ENCODE assay signal across 8 mouse cellular contexts in the genomic region with DNA sequence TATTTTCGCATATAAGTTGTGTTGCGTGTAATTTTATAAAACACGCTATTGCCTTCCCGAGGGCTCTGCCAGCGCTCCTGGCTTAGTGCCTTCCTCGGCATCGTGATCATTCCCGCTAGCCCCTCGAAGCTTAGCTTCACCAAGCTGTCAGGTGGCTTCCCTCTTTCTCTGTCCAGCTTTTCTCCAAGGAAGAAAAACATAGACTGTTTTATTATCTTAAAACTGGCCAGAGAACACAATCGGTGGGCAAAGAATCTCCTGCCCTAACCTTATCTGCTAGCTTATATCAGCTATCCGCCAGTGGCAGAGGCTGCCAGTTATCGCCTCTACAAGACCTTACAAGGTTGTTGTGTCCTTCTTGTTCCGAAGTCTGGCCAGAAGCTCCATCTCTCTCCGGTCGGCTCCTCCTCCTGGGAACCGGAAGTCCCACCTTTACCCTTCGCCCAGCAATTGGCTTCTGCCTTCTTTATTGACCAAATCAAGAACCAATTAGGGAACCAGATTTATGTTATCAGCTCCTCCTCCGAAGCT. TPM values are rescaled to one million over a fixed set of nuclear protein-coding genes. Genes with fewer than 3 reads are reported as not detected.
DNase-seq lines count a peak whose midpoint lies in the region; ATAC-seq lines count a peak whose summit lies in the region.

No protein-coding gene starts in this region.

- ATAC-seq in frontal cortex, adult (ENCODE audit: low TSS enrichment), result peak; percentile 78

- WGBS in hindbrain, embryonic 10.5 days, result 2% methylated on average over 18 of the region's 18 CpGs

- H3K4me3 ChIP-seq in hindbrain, embryonic 10.5 days, result peak overlapping the region; percentile 66

- H3K9me3 ChIP-seq in hindbrain, embryonic 10.5 days, result no peaks in the 10 kb centered on the region

- H3K4me1 ChIP-seq in hindbrain, embryonic 10.5 days (replicated peaks), result peaks cover 34% of the 10 kb centered on the region

- DNase-seq in MEL-GATA-1-ER (ENCODE audit: extremely low read depth, low read depth), result peak; percentile 97
- DNase-seq in cerebellum, adult 8-10 months, result peak; percentile 84
- DNase-seq in hindbrain, embryonic 10.5 days (ENCODE audit: low spot score), result peak; percentile 90
- peak; percentile 79 to 84 for DNase-seq in layer of hippocampus, postnatal 10 days (ENCODE audit: low spot score in 2 of 2)
- peak; percentile 95 for DNase-seq in lung, postnatal 10 days
- DNase-seq in ovary, postnatal 36 days (ENCODE audit: low spot score), result peak; percentile 80
- peak; percentile 84 for DNase-seq in thymus, postnatal 25 days

- H3K27ac ChIP-seq in hindbrain, embryonic 10.5 days, result peak overlapping the region; percentile 91

- H3K36me3 ChIP-seq in hindbrain, embryonic 10.5 days, result no peaks in the 10 kb centered on the region

- no peaks in the 10 kb centered on the region for H3K27me3 ChIP-seq in hindbrain, embryonic 10.5 days (ENCODE audit: insufficient read depth, poor library complexity, severe bottlenecking)

RNA-seq across cellular contexts. Expression of a gene that starts 3.6 kb away (rescaled TPM):
- 89.8 and 90.9 TPM in 2 replicates for polyA plus RNA-seq in hindbrain, embryonic 10.5 days (2016; fragmentation: Nextera tagmentation; extraction: Ambion mirVana)
- 10 to 100 TPM; 41.1 to 50.7 TPM for total RNA-seq in layer of hippocampus, postnatal 10 days (2021)

RNA-seq across cellular contexts. Expression of a gene that starts 3.9 kb away (rescaled TPM):
- 40.6 and 57.3 TPM in 2 replicates for polyA plus RNA-seq in hindbrain, embryonic 10.5 days (2016; fragmentation: Nextera tagmentation; extraction: Ambion mirVana)
- total RNA-seq in layer of hippocampus, postnatal 10 days (2021), result 10 to 100 TPM; 26.2 to 37.5 TPM

RNA-seq across cellular contexts. Expression of a gene that starts 33.3 kb away (rescaled TPM):
- polyA plus RNA-seq in hindbrain, embryonic 10.5 days (2016; fragmentation: Nextera tagmentation; extraction: Ambion mirVana), result 184 and 228 TPM in 2 replicates
- total RNA-seq in layer of hippocampus, postnatal 10 days (2021), result 1 to 10 TPM; 5.3 to 6.0 TPM

RNA-seq across cellular contexts. Expression of a gene that starts 37.2 kb away (rescaled TPM):
- polyA plus RNA-seq in hindbrain, embryonic 10.5 days (2016; fragmentation: Nextera tagmentation; extraction: Ambion mirVana), result 69.7 and 78.1 TPM in 2 replicates
- 10 to 100 TPM; 16.2 to 20.5 TPM for total RNA-seq in layer of hippocampus, postnatal 10 days (2021)

RNA-seq across cellular contexts. Expression of a gene that starts 44.2 kb away (rescaled TPM):
- 2.0 and 2.5 TPM in 2 replicates for polyA plus RNA-seq in hindbrain, embryonic 10.5 days (2016; fragmentation: Nextera tagmentation; extraction: Ambion mirVana)
- total RNA-seq in layer of hippocampus, postnatal 10 days (2021), result 1 to 10 TPM; 4.3 to 4.4 TPM

Comparison
In these comparisons a context has a peak if more than half of its experiments do, and no peak if none do; other contexts are left out.
1. Peak in every context shown above with its lines: DNase-seq, ATAC-seq, H3K4me3 ChIP-seq and H3K27ac ChIP-seq.